Mouse (Mus musculus) MEL (cell line): ENCODE results near the gene Enpp7.

ENCODE experiments used
- CTCF ChIP-seq, 3 experiments: IDR thresholded peaks in 2 of 3; conservative IDR thresholded peaks in 1 of 3; 2 replicates each; pipeline ENCODE4 v1.5.1; 2011 to 2012; ENCODE audit warnings: low read length in 3 of 3, low read depth in 2 of 3, mild to moderate bottlenecking in 2 of 3, improper control_type of control experiment in 1 of 3, inconsistent platforms in 1 of 3, mixed read lengths in 1 of 3, moderate library complexity in 1 of 3; ENCODE audit not compliant: control insufficient read depth in 1 of 3, insufficient read depth in 1 of 3, poor library complexity in 1 of 3, severe bottlenecking in 1 of 3
- EP300 ChIP-seq, 2 experiments: IDR thresholded peaks; 2 replicates each; pipeline ENCODE4 v1.6.1; 2011; ENCODE audit warnings: improper control_type of control experiment in 2 of 2, low read length in 2 of 2, low read depth in 1 of 2, mild to moderate bottlenecking in 1 of 2
- ETS1 ChIP-seq: IDR thresholded peaks from 2 replicates; pipeline ENCODE4 v1.6.1; 2012; ENCODE audit warnings: low read depth, mild to moderate bottlenecking, inconsistent platforms, low read length, improper control_type of control experiment, moderate library complexity
- MAX ChIP-seq: IDR thresholded peaks from 2 replicates; pipeline ENCODE4 v1.6.1; 2011; ENCODE audit warnings: low read length, improper control_type of control experiment
- POLR2A ChIP-seq, 2 experiments: IDR thresholded peaks; 2 replicates each; pipeline ENCODE4 v1.6.1; 2011 to 2012; ENCODE audit warnings: low read length in 2 of 2, mild to moderate bottlenecking in 2 of 2, control low read depth in 1 of 2, improper control_type of control experiment in 1 of 2, low read depth in 1 of 2, moderate library complexity in 1 of 2; ENCODE audit not compliant: control insufficient read depth in 1 of 2, insufficient read depth in 1 of 2, poor library complexity in 1 of 2
- USF1 ChIP-seq: IDR thresholded peaks from 2 replicates; pipeline ENCODE4 v1.6.1; 2014; ENCODE audit warnings: low read depth, mild to moderate bottlenecking, inconsistent platforms, low read length, improper control_type of control experiment, moderate library complexity
- ZNF384 ChIP-seq: IDR thresholded peaks from 2 replicates; pipeline ENCODE4 v1.6.1; 2012; ENCODE audit warnings: low read depth, mild to moderate bottlenecking, inconsistent platforms, low read length, improper control_type of control experiment

DNA sequence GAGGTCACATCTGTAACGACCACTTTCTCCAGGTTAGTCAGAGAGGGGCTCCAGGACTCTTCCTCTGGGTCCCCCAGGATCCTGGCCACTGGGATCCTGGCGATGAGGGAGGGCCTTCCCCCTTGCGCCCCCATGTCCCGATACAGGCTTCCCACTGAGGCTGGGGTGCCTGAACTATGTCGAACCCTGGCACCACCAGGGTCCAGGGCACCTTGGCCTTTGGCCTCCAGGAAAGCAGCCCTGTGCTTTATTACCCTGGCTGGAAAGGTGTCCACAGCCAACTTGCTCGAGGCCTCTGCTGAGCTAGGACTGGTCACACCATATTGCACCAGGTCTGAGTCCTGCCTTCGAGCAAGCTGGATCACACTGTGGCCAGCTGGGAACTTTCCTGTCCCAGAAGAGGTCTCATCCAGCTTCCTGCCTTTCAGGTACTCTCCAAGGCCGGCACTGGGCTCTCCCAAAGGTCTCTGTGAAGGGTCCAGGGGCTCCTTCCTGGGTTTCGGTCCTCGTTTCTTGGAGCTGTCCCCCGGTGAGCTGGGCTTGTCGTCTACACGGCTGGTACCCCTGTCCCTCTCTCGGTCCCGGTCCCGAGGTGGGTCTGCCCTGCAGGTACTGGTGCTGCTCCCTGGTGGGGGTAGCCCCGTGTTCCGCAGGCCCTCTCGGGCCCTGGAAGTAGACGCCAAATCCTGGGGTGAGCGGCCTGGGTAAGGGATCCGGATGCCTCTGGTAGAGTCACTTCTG is 50.9 kb downstream of the Enpp7 start:
- TF ChIP-seq USF1 (no peak), CTCF (IDR thresholded peaks at IDR 0.05 in 2 of 3, conservative IDR thresholded peaks at IDR 0.05 in 1 of 3; ENCODE audit: control insufficient read depth in 1 of 3, insufficient read depth in 1 of 3, low read depth in 2 of 3, low read length in 3 of 3, poor library complexity in 1 of 3, severe bottlenecking in 1 of 3) (no peak), POLR2A (IDR thresholded peaks at IDR 0.05; ENCODE audit: control insufficient read depth in 1 of 2, insufficient read depth in 1 of 2, low read depth in 1 of 2, low read length in 2 of 2, poor library complexity in 1 of 2) (no peak), MAX (no peak), EP300 (IDR thresholded peaks at IDR 0.05; ENCODE audit: low read depth in 1 of 2, low read length in 2 of 2) (no peak), ETS1 (no peak), ZNF384 (no peak)
